Mouse (Mus musculus): ENCODE measurements around the gene Ptbp1. TPM values are rescaled to one million over a fixed set of nuclear protein-coding genes. Genes with fewer than 3 reads are reported as not detected.

Ptbp1 gene
- polyA plus RNA-seq, 1 experiment from 2014 or later = 485 TPM

DNA sequence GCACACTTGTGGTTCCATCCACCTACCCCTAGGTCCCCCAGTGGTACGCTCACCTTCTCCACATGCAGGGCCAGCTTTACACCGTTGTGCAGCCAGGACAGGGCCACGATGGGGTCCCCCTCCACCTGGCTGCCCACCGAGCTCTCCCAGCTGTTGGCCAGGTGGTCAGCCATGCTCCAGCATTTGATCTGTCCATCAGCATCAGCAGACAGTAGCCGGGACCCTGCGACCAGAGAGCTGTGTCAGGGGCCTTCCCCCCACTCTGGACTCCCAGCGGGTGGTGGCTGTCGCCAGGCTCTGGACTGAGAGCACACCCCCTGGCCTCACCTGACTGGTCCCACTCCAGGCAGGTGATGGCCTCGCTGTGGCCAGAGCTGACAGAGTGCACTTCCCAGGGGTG, 52.5 kb downstream of the Ptbp1 start:
- H3K27me3 ChIP-seq (ENCODE audit: low read depth, poor library complexity, severe bottlenecking) = no peaks in the 10 kb centered on the region
- H3K36me3 ChIP-seq = peaks cover 68% of the 10 kb centered on the region
- peak overlapping the region; percentile 88 for H3K4me3 ChIP-seq

DNA sequence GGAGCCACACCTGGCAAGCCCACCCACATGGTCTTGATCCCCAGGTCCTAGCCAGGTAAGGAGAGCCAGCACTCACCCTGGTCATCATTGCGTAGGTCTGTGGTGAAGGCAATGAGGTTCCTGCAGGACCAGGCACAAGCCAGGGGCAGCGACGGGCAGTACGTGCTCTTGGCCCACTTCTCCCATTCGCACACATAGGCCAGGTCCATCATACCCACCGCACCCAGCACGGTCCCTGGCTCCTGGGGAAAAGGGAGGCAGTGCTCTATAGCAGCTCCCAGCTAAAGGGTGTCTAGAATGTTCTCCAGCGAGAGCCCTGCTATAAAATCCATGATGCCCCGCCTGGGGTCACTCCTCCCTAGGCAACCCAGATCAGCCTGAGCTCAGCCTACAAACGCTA, 53.2 kb downstream of the Ptbp1 start:
- Histone ChIP-seq H3K27ac (peak overlapping the region; percentile 36; the same call in 1 of the 2 replicates), H3K9me3 (replicated peaks) (no peaks in the 10 kb centered on the region), H3K4me1 (peaks cover 22% of the 10 kb centered on the region), H3K36me3 (peaks cover 71% of the 10 kb centered on the region), H3K4me3 (peak overlapping the region; percentile 88), H3K27me3 (ENCODE audit: low read depth, poor library complexity, severe bottlenecking) (no peaks in the 10 kb centered on the region)
- 93% methylated on average over 10 of the region's 10 CpGs for WGBS
- no peak for DNase-seq (ENCODE audit: low spot score)

More for the DNA sequence above, 52.5 kb downstream of the Ptbp1 start:
- Histone ChIP-seq H3K9me3 (replicated peaks) (no peaks in the 10 kb centered on the region), H3K27ac (no peak overlapping the region; the same call in 1 of the 2 replicates), H3K4me1 (peaks cover 22% of the 10 kb centered on the region)
- no peak for DNase-seq (ENCODE audit: low spot score)
- 96% methylated on average over 9 of the region's 9 CpGs for WGBS

DNA sequence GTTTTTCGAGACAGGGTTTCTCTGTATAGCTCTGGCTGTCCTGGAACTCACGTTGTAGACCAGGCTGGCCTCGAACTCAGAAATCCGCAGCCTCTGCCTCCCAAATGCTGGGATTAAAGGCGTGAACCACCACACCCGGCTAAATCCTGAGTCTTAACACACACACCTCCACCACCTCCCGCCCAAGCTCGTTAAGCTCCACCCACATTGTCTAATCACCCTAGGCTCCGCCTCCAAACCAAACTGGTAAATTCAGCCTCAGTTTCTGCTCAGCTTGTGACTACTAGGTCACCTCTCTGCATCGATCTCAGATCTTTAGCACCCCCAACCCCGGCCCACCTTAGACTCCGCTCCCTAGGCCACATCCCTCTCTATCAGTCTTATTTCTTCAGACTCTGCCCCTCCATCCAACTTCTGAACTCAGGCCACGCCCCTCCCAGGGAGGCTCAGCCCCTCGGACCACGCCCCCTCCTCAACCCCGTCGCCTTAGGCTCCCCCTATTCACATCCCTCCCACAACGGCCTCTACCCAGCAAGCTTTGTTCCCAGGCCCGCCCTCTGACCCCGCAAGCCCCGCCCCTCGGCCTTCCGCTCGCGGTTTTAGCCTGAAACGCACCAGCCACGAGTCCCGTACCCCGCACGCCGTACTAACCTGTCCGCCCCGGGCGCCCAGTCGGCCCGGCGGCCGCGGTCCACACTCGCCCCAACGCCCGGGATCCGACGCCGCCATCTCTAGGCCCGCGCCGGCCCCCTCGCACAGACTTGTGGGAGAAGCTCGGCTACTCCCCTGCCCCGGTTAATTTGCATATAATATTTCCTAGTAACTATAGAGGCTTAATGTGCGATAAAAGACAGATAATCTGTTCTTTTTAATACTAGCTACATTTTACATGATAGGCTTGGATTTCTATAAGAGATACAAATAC, 54.2 kb downstream of the Ptbp1 start, which contains the start of gene Med16:
Gene Med16 (minus strand): TSS at position 757 of the 925 bp plus-strand sequence.
- 2% methylated on average over 52 of the region's 52 CpGs for WGBS
- DNase-seq (ENCODE audit: low spot score) = peak; percentile 96
- Histone ChIP-seq H3K36me3 (peaks cover 69% of the 10 kb centered on the region), H3K4me1 (peaks cover 22% of the 10 kb centered on the region), H3K4me3 (peak within 1 kb of the TSS; percentile 88), H3K9me3 (replicated peaks) (no peaks in the 10 kb centered on the region), H3K27ac (peak within 1 kb of the TSS; percentile 100), H3K27me3 (ENCODE audit: low read depth, poor library complexity, severe bottlenecking) (no peaks in the 10 kb centered on the region)

DNA sequence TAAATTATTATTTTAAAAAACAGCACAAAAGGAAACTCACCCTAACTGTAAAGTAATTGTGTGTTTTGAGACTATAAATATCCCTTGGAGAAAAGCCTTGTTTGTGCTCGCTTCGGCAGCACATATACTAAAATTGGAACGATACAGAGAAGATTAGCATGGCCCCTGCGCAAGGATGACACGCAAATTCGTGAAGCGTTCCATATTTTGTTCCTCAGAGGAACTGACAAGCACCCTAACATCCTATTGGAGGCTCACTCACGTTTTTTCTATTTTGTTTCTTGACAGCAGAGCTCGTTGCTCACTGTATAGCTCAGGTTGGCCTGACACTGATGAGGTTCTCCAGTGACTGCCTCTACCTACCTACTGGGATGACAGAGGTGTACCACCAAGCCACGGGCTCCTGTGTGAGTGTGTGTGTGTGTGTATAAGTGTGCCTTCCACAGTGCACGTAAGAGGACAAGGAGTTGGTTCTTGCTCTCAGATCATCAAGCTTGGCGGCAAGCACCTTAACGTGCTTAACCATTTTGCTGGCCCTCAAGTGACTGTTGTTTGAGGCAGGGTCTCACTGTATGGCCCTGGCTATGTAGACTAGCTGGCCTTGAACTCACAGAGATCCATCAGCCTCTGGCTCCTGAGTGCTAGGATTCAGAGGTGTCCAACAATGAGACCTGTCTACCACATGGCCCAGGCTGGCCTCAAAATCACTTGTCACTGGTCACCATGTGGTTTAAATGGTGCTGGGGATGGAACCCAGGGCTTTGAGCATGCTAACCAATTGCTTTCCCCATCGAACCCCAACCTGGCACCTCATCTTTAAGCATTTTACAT, 55.1 kb downstream of the Ptbp1 start:
- Histone ChIP-seq H3K4me1 (peaks cover 27% of the 10 kb centered on the region), H3K27me3 (ENCODE audit: low read depth, poor library complexity, severe bottlenecking) (no peaks in the 10 kb centered on the region), H3K9me3 (replicated peaks) (no peaks in the 10 kb centered on the region), H3K36me3 (peaks cover 69% of the 10 kb centered on the region), H3K4me3 (peak overlapping the region; percentile 88), H3K27ac (peak overlapping the region; percentile 100)
- WGBS = 25% methylated on average over 14 of the region's 14 CpGs
- DNase-seq (ENCODE audit: low spot score) = peak; percentile 58

DNA sequence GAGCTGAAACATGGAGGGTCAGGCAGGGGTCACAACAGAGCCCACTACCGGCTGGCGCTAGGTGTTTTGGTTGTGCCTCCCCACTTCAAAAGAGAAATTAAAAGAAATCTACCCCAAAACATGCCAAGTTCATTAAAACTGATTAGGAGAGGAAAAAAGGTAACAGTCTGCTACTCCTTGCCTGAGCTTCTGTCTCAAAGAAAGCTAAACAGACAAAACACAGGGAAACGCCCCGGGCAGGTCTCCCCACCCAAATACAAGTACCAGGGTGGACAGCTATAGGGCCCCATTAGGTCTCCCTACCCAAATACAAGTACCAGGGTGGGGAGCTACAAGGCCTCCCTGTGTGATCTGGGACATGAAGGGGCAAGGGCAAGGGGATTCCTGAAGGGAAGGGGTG, 56.3 kb downstream of the Ptbp1 start, which contains the start of gene Gm26602:
Gene Gm26602 (plus strand): TSS at position 301 of the 400 bp plus-strand sequence.
- H3K27me3 ChIP-seq (ENCODE audit: low read depth, poor library complexity, severe bottlenecking) = no peaks in the 10 kb centered on the region
- WGBS = 92% methylated on average over 4 of the region's 4 CpGs
- H3K9me3 ChIP-seq (replicated peaks) = no peaks in the 10 kb centered on the region
- peaks cover 57% of the 10 kb centered on the region for H3K36me3 ChIP-seq
- H3K4me1 ChIP-seq = peaks cover 40% of the 10 kb centered on the region
- no peak within 1 kb of the TSS for H3K4me3 ChIP-seq
- no peak for DNase-seq (ENCODE audit: low spot score)
- H3K27ac ChIP-seq = no peak within 1 kb of the TSS

DNA sequence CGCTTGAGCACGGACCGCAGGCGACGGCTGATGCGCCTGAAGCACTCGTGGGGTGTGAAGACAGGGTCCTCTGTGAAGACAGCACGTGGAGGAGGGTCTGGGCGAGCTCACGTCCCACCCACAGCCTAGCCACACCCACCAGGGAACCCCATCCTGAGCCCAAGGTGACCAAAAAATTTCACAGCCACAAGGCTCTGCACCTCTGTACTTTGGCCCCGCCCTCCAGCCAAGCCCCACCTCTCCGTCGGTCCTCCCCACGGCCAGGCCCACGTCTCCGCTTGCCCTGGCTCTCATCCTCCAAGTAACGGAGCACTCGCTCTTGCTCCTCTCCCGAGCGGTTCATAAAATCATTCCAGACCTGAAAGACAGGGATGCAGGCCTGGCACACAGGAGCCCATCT, 58.2 kb downstream of the Ptbp1 start:
- H3K4me3 ChIP-seq = no peak overlapping the region
- H3K9me3 ChIP-seq (replicated peaks) = no peaks in the 10 kb centered on the region
- WGBS = 57% methylated on average over 20 of the region's 20 CpGs
- H3K4me1 ChIP-seq = peaks cover 47% of the 10 kb centered on the region
- no peak overlapping the region for H3K27ac ChIP-seq
- H3K36me3 ChIP-seq = peaks cover 39% of the 10 kb centered on the region
- H3K27me3 ChIP-seq (ENCODE audit: low read depth, poor library complexity, severe bottlenecking) = peaks cover 4% of the 10 kb centered on the region
- no peak for DNase-seq (ENCODE audit: low spot score)

Small RNA genes lying within 50 kb of the gene (microRNA-seq; reads per million reads assigned to microRNA genes)
- 0.88 reads per million for gene Mir6910

Other genes with a start within 250 kb of the Ptbp1 start
- not detected in 2 replicates for gene C2cd4c, start 240.4 kb upstream of the Ptbp1 start, polyA plus RNA-seq (2016; fragmentation: Nextera tagmentation; extraction: Ambion mirVana)
- gene Shc2, start 216.5 kb upstream of the Ptbp1 start, polyA plus RNA-seq (2016; fragmentation: Nextera tagmentation; extraction: Ambion mirVana) = 7.8 and 8.6 TPM in 2 replicates
- gene Odf3l2, start 208.7 kb upstream of the Ptbp1 start, polyA plus RNA-seq (2016; fragmentation: Nextera tagmentation; extraction: Ambion mirVana) = not detected in 2 replicates
- gene Madcam1, start 189.9 kb upstream of the Ptbp1 start, polyA plus RNA-seq (2016; fragmentation: Nextera tagmentation; extraction: Ambion mirVana) = 3.7 and 6.4 TPM in 2 replicates
- gene Tpgs1, start 185.1 kb upstream of the Ptbp1 start, polyA plus RNA-seq (2016; fragmentation: Nextera tagmentation; extraction: Ambion mirVana) = 68.0 and 73.0 TPM in 2 replicates
- gene Cdc34, start 172.2 kb upstream of the Ptbp1 start, polyA plus RNA-seq (2016; fragmentation: Nextera tagmentation; extraction: Ambion mirVana) = 209 and 259 TPM in 2 replicates
- 0.76 and 0.94 TPM in 2 replicates for gene Gzmm, start 165.4 kb upstream of the Ptbp1 start, polyA plus RNA-seq (2016; fragmentation: Nextera tagmentation; extraction: Ambion mirVana)
- 642 and 664 TPM in 2 replicates for gene Bsg, start 149.9 kb upstream of the Ptbp1 start, polyA plus RNA-seq (2016; fragmentation: Nextera tagmentation; extraction: Ambion mirVana)
- gene Hcn2, start 137.8 kb upstream of the Ptbp1 start, polyA plus RNA-seq (2016; fragmentation: Nextera tagmentation; extraction: Ambion mirVana) = 0.04 TPM in 1 of 2 replicates, not detected in the other
- gene Polrmt, start 107.8 kb upstream of the Ptbp1 start, polyA plus RNA-seq (2016; fragmentation: Nextera tagmentation; extraction: Ambion mirVana) = 58.6 and 61.2 TPM in 2 replicates
- gene Fgf22, start 99.4 kb upstream of the Ptbp1 start, polyA plus RNA-seq (2016; fragmentation: Nextera tagmentation; extraction: Ambion mirVana) = 0.28 and 0.65 TPM in 2 replicates
- 141 and 151 TPM in 2 replicates for gene Rnf126, start 87.5 kb upstream of the Ptbp1 start, polyA plus RNA-seq (2016; fragmentation: Nextera tagmentation; extraction: Ambion mirVana)
- 1.8 and 2.3 TPM in 2 replicates for gene Fstl3, start 77.2 kb upstream of the Ptbp1 start, polyA plus RNA-seq (2016; fragmentation: Nextera tagmentation; extraction: Ambion mirVana)
- 0.19 TPM in 1 of 2 replicates, not detected in the other for gene Prss57, start 63.5 kb upstream of the Ptbp1 start, polyA plus RNA-seq (2016; fragmentation: Nextera tagmentation; extraction: Ambion mirVana)
- 121 and 126 TPM in 2 replicates for gene Palm, start 60.9 kb upstream of the Ptbp1 start, polyA plus RNA-seq (2016; fragmentation: Nextera tagmentation; extraction: Ambion mirVana)
- 0.60 TPM in 1 of 2 replicates, not detected in the other for gene Misp, start 33.4 kb upstream of the Ptbp1 start, polyA plus RNA-seq (2016; fragmentation: Nextera tagmentation; extraction: Ambion mirVana)
- 9.1 and 15.3 TPM in 2 replicates for gene Prtn3, start 20.0 kb downstream of the Ptbp1 start, polyA plus RNA-seq (2016; fragmentation: Nextera tagmentation; extraction: Ambion mirVana)
- gene Plppr3, start 20.2 kb downstream of the Ptbp1 start, polyA plus RNA-seq (2016; fragmentation: Nextera tagmentation; extraction: Ambion mirVana) = 108 and 140 TPM in 2 replicates
- not detected in 2 replicates for gene Elane, start 31.8 kb downstream of the Ptbp1 start, polyA plus RNA-seq (2016; fragmentation: Nextera tagmentation; extraction: Ambion mirVana)
- not detected in 2 replicates for gene Cfd, start 36.4 kb downstream of the Ptbp1 start, polyA plus RNA-seq (2016; fragmentation: Nextera tagmentation; extraction: Ambion mirVana)
- 63.6 and 67.1 TPM in 2 replicates for gene Med16, start 54.5 kb downstream of the Ptbp1 start, polyA plus RNA-seq (2016; fragmentation: Nextera tagmentation; extraction: Ambion mirVana)
- gene Gm26602, start 56.4 kb downstream of the Ptbp1 start, polyA plus RNA-seq (2016; fragmentation: Nextera tagmentation; extraction: Ambion mirVana) = not detected in 2 replicates
- gene Kiss1r, start 62.5 kb downstream of the Ptbp1 start, polyA plus RNA-seq (2016; fragmentation: Nextera tagmentation; extraction: Ambion mirVana) = 0.31 and 0.49 TPM in 2 replicates
- gene R3hdm4, start 66.8 kb downstream of the Ptbp1 start, polyA plus RNA-seq (2016; fragmentation: Nextera tagmentation; extraction: Ambion mirVana) = 116 and 143 TPM in 2 replicates
- 18.2 and 29.4 TPM in 2 replicates for gene Arid3a, start 72.6 kb downstream of the Ptbp1 start, polyA plus RNA-seq (2016; fragmentation: Nextera tagmentation; extraction: Ambion mirVana)
- 174 and 201 TPM in 2 replicates for gene Wdr18, start 105.7 kb downstream of the Ptbp1 start, polyA plus RNA-seq (2016; fragmentation: Nextera tagmentation; extraction: Ambion mirVana)
- gene Grin3b, start 116.3 kb downstream of the Ptbp1 start, polyA plus RNA-seq (2016; fragmentation: Nextera tagmentation; extraction: Ambion mirVana) = 0.28 and 0.40 TPM in 2 replicates
- 14.9 and 16.4 TPM in 2 replicates for gene Tmem259, start 129.9 kb downstream of the Ptbp1 start, polyA plus RNA-seq (2016; fragmentation: Nextera tagmentation; extraction: Ambion mirVana)
- 261 and 301 TPM in 2 replicates for gene Cnn2, start 134.2 kb downstream of the Ptbp1 start, polyA plus RNA-seq (2016; fragmentation: Nextera tagmentation; extraction: Ambion mirVana)
- gene Abca7, start 142.1 kb downstream of the Ptbp1 start, polyA plus RNA-seq (2016; fragmentation: Nextera tagmentation; extraction: Ambion mirVana) = 2.0 and 2.3 TPM in 2 replicates
- 14.9 and 15.5 TPM in 2 replicates for gene Arhgap45, start 162.2 kb downstream of the Ptbp1 start, polyA plus RNA-seq (2016; fragmentation: Nextera tagmentation; extraction: Ambion mirVana)
- gene Polr2e, start 185.4 kb downstream of the Ptbp1 start, polyA plus RNA-seq (2016; fragmentation: Nextera tagmentation; extraction: Ambion mirVana) = 319 and 357 TPM in 2 replicates
- 589 and 631 TPM in 2 replicates for gene Gpx4, start 192.7 kb downstream of the Ptbp1 start, polyA plus RNA-seq (2016; fragmentation: Nextera tagmentation; extraction: Ambion mirVana)